Mouse (Mus musculus): ENCODE data around the gene Gm10964. TPM values are rescaled to one million over a fixed set of nuclear protein-coding genes. Genes with fewer than 3 reads are reported as not detected.

Gene Gm10964
- polyA plus RNA-seq, 1 experiment from 2014 or later, result not detected

- no peak overlapping the region for H3K27ac ChIP-seq
- no peaks in the 10 kb centered on the region for H3K9me3 ChIP-seq (replicated peaks)
- WGBS (ENCODE audit: insufficient replicate concordance), result 93% methylated on average over 7 of the region's 7 CpGs
- H3K9ac ChIP-seq, result no peak overlapping the region
- H3K27me3 ChIP-seq, result no peaks in the 10 kb centered on the region
- H3K36me3 ChIP-seq, result peaks cover 93% of the 10 kb centered on the region
- DNase-seq, result no peak
- H3K4me2 ChIP-seq, result no peak overlapping the region
- peaks cover 18% of the 10 kb centered on the region for H3K4me1 ChIP-seq (replicated peaks)
- H3K4me3 ChIP-seq (replicated peaks), result no peak overlapping the region
- no peak for ATAC-seq (ENCODE audit: low read depth)
Measured at GRCm38 (mm10) chr3:103758456-103758855, 19.3 kb downstream of the Gm10964 start.

DNA sequence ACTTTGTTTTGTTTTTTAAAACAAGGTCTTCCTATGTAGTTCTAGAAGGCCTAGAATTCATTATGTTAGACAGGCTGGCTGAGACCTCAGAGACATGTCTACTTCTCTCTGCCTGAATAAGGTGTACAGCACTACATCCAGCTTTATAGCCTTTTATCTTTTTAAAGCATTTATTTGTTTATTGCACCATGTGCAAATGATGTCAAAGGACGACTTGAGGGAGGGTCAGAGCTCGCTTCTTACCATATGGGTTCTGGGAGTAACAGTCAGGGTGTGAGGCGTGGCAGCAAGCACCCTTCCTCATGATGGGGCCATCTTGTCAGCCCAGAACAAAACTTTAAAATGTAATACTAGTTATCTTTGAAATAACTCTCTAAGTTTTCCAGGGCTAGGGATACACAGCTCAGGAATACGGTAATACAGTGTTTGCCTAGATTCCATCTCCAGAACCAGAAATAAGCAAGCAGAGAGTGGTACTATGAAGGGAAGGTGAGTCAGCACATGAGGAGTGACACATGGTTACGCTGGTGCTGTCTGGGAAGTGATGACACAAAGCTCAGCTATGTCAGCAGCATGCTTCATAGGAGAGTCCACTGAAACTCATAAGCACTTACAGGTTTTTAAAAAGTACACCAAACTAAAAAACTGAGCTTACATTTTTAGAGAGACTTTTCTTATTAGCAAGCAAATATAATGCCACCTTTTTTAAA is 20.2 kb downstream of the Gm10964 start:
- H3K27ac ChIP-seq, result no peak overlapping the region
- peaks cover 93% of the 10 kb centered on the region for H3K36me3 ChIP-seq
- no peak overlapping the region for H3K4me2 ChIP-seq
- DNase-seq (no peak), ATAC-seq (ENCODE audit: low read depth) (no peak)
- H3K9ac ChIP-seq, result no peak overlapping the region
- 82% methylated on average over 5 of the region's 5 CpGs for WGBS (ENCODE audit: insufficient replicate concordance)
- no peaks in the 10 kb centered on the region for H3K9me3 ChIP-seq (replicated peaks)
- no peaks in the 10 kb centered on the region for H3K27me3 ChIP-seq
- no peak overlapping the region for H3K4me3 ChIP-seq (replicated peaks)
- H3K4me1 ChIP-seq (replicated peaks), result peaks cover 18% of the 10 kb centered on the region

- H3K4me1 ChIP-seq (replicated peaks), result peaks cover under 1% of the 10 kb centered on the region; the same call in 1 of the 2 replicates
- H3K4me2 ChIP-seq, result no peak overlapping the region
- H3K36me3 ChIP-seq, result peaks cover 88% of the 10 kb centered on the region
- ATAC-seq (ENCODE audit: low read depth) (no peak), DNase-seq (no peak)
- H3K27me3 ChIP-seq, result no peaks in the 10 kb centered on the region
- 79% methylated on average over 3 of the region's 3 CpGs for WGBS (ENCODE audit: insufficient replicate concordance)
- H3K4me3 ChIP-seq (replicated peaks), result no peak overlapping the region
- H3K9me3 ChIP-seq (replicated peaks), result no peaks in the 10 kb centered on the region
- no peak overlapping the region for H3K9ac ChIP-seq
- no peak overlapping the region for H3K27ac ChIP-seq
Measured at GRCm38 (mm10) chr3:103766789-103767188, 27.6 kb downstream of the Gm10964 start.

DNA sequence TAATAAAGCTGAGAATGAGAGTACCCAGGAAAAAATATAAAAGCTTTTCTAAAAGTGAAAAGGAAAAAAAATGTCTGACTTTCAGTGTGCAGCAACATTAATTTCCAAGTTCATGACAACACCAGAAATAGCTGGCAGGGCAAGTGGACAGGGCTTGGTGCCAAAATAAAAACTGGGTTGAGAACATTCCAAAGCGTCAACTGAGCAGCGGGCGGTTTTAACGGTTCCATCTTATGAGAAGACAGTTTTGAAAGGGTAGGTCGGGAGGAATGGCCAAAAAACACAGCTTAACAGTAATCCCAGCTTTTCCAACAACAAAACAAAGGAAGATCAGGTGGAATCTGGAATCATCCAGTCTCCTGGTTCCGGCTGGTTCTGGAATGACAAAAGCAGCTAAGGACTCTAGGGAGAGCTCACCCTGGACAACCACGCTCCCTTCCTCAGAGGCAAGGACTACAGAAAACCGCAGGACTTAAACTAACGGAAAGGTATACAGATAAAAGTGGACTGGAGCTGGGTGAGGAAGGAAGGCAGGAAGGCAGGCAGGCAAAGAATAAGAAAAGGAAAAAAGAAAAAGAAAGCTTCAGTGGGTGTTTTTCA is 32.5 kb downstream of the Gm10964 start:
- H3K4me1 ChIP-seq (replicated peaks), result peaks cover 14% of the 10 kb centered on the region
- 86% methylated on average over 9 of the region's 9 CpGs for WGBS (ENCODE audit: insufficient replicate concordance)
- peaks cover 86% of the 10 kb centered on the region for H3K36me3 ChIP-seq
- no peaks in the 10 kb centered on the region for H3K27me3 ChIP-seq
- H3K9ac ChIP-seq, result no peak overlapping the region
- H3K27ac ChIP-seq, result no peak overlapping the region; the same call in 1 of the 2 replicates
- no peaks in the 10 kb centered on the region for H3K9me3 ChIP-seq (replicated peaks)
- DNase-seq (no peak), ATAC-seq (ENCODE audit: low read depth) (no peak)
- H3K4me2 ChIP-seq, result no peak overlapping the region
- H3K4me3 ChIP-seq (replicated peaks), result no peak overlapping the region

DNA sequence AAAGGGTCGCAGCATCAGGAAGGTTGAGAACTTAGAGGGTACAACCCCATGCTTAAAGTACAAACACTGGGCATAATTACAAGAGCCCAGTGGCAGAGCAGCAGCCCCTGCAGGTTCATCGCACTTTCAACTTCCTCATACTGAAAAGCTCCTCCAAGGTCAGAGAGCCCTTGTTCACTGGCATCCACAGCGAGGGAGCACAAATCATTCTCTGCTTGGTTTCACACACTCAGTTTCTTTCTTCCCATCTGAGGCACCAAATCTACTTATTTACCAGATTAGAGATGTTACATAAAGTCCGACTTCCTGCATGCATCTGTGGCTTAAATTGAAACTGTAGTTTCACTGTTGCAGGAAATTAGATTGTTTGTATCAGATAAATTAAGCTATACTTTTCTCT is 33.7 kb downstream of the Gm10964 start:
- Histone ChIP-seq H3K36me3 (peaks cover 89% of the 10 kb centered on the region), H3K27me3 (no peaks in the 10 kb centered on the region), H3K9me3 (replicated peaks) (no peaks in the 10 kb centered on the region), H3K4me3 (replicated peaks) (no peak overlapping the region), H3K4me1 (replicated peaks) (peaks cover 14% of the 10 kb centered on the region), H3K4me2 (no peak overlapping the region), H3K9ac (no peak overlapping the region), H3K27ac (no peak overlapping the region)
- DNase-seq (no peak), ATAC-seq (ENCODE audit: low read depth) (no peak)
- 56% methylated on average over 4 of the region's 4 CpGs for WGBS (ENCODE audit: insufficient replicate concordance)

- H3K4me2 ChIP-seq, result no peak overlapping the region
- H3K4me1 ChIP-seq (replicated peaks), result peaks cover 20% of the 10 kb centered on the region
- DNase-seq, result no peak
- H3K36me3 ChIP-seq, result peaks cover 89% of the 10 kb centered on the region
- H3K9me3 ChIP-seq (replicated peaks), result no peaks in the 10 kb centered on the region
- 77% methylated on average over 3 of the region's 3 CpGs for WGBS (ENCODE audit: insufficient replicate concordance)
- H3K27ac ChIP-seq, result no peak overlapping the region
- no peak for ATAC-seq (ENCODE audit: low read depth)
- no peak overlapping the region for H3K9ac ChIP-seq
- H3K27me3 ChIP-seq, result no peaks in the 10 kb centered on the region
- no peak overlapping the region for H3K4me3 ChIP-seq (replicated peaks)
Measured at GRCm38 (mm10) chr3:103773508-103773907, 34.3 kb downstream of the Gm10964 start.

- no peak overlapping the region for H3K4me3 ChIP-seq (replicated peaks)
- H3K4me2 ChIP-seq, result no peak overlapping the region
- H3K9me3 ChIP-seq (replicated peaks), result no peaks in the 10 kb centered on the region
- whole genome bisulfite sequencing (ENCODE audit: insufficient replicate concordance), result 95% methylated on average over 15 of the region's 15 CpGs
- ATAC-seq (ENCODE audit: low read depth), result no peak
- H3K9ac ChIP-seq, result no peak overlapping the region
- H3K27me3 ChIP-seq, result no peaks in the 10 kb centered on the region
- DNase-seq, result no peak
- peaks cover 25% of the 10 kb centered on the region for H3K4me1 ChIP-seq (replicated peaks)
- H3K36me3 ChIP-seq, result peaks cover 86% of the 10 kb centered on the region
- no peak overlapping the region for H3K27ac ChIP-seq
Measured at GRCm38 (mm10) chr3:103774009-103774408, 34.8 kb downstream of the Gm10964 start.

- DNase-seq (no peak), ATAC-seq (ENCODE audit: low read depth) (no peak)
- Histone ChIP-seq H3K4me1 (replicated peaks) (peaks cover 56% of the 10 kb centered on the region), H3K36me3 (peaks cover 49% of the 10 kb centered on the region), H3K27ac (no peak overlapping the region), H3K27me3 (no peaks in the 10 kb centered on the region), H3K9me3 (replicated peaks) (no peaks in the 10 kb centered on the region), H3K4me2 (no peak overlapping the region), H3K9ac (no peak overlapping the region), H3K4me3 (replicated peaks) (no peak overlapping the region)
- WGBS (ENCODE audit: insufficient replicate concordance), result 80% methylated on average over 11 of the region's 11 CpGs
Measured at GRCm38 (mm10) chr3:103777940-103778339, 38.8 kb downstream of the Gm10964 start.

GRCm38 (mm10) chr3:103778660-103779059 is 39.5 kb downstream of the Gm10964 start:
- no peak overlapping the region for H3K9ac ChIP-seq
- no peak overlapping the region for H3K4me3 ChIP-seq (replicated peaks)
- H3K9me3 ChIP-seq (replicated peaks), result no peaks in the 10 kb centered on the region
- H3K36me3 ChIP-seq, result peaks cover 48% of the 10 kb centered on the region
- DNase-seq, result no peak
- no peak overlapping the region for H3K4me2 ChIP-seq
- peaks cover 59% of the 10 kb centered on the region for H3K4me1 ChIP-seq (replicated peaks)
- no peaks in the 10 kb centered on the region for H3K27me3 ChIP-seq
- no peak overlapping the region for H3K27ac ChIP-seq
- ATAC-seq (ENCODE audit: low read depth), result no peak
- 67% methylated on average over 6 of the region's 6 CpGs for WGBS (ENCODE audit: insufficient replicate concordance)

GRCm38 (mm10) chr3:103779183-103779582 is 40.0 kb downstream of the Gm10964 start:
- Histone ChIP-seq H3K4me2 (no peak overlapping the region), H3K9me3 (replicated peaks) (no peaks in the 10 kb centered on the region), H3K36me3 (peaks cover 47% of the 10 kb centered on the region), H3K4me1 (replicated peaks) (peaks cover 64% of the 10 kb centered on the region), H3K27me3 (no peaks in the 10 kb centered on the region), H3K9ac (no peak overlapping the region), H3K4me3 (replicated peaks) (no peak overlapping the region), H3K27ac (peak overlapping the region; percentile 43; the same call in 1 of the 2 replicates)
- DNase-seq (no peak), ATAC-seq (ENCODE audit: low read depth) (no peak)
- 56% methylated on average over 7 of the region's 7 CpGs for WGBS (ENCODE audit: insufficient replicate concordance)

DNA sequence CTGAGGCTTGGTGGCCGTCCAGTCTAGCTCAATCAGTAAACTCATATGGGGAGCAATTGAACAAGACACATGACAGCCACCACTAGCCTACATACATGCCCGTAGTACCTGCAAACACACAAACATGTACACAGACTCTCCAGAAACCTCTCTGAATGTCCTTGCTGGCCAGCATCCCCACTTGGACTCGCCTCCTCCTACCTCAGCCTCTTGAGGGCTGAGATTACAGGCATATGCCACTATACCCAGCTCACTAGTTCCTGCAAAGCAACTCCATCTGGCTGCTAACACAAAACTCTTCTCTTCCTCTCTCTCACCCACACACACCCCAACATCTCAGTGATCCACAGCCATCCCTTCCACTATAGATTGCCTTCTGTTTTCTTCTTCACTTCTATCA is 41.1 kb downstream of the Gm10964 start:
- H3K4me3 ChIP-seq (replicated peaks), result no peak overlapping the region
- H3K27ac ChIP-seq, result no peak overlapping the region
- no peaks in the 10 kb centered on the region for H3K9me3 ChIP-seq (replicated peaks)
- H3K4me1 ChIP-seq (replicated peaks), result peaks cover 72% of the 10 kb centered on the region
- H3K4me2 ChIP-seq, result no peak overlapping the region
- DNase-seq (no peak), ATAC-seq (ENCODE audit: low read depth) (no peak)
- H3K9ac ChIP-seq, result no peak overlapping the region
- H3K27me3 ChIP-seq, result no peaks in the 10 kb centered on the region
- 75% methylated on average over 3 of the region's 3 CpGs for WGBS (ENCODE audit: insufficient replicate concordance)
- peaks cover 40% of the 10 kb centered on the region for H3K36me3 ChIP-seq

GRCm38 (mm10) chr3:103780777-103781176 is 41.6 kb downstream of the Gm10964 start:
- H3K4me1 ChIP-seq (replicated peaks), result peaks cover 76% of the 10 kb centered on the region
- DNase-seq (no peak), ATAC-seq (ENCODE audit: low read depth) (no peak)
- no peak overlapping the region for H3K4me3 ChIP-seq (replicated peaks)
- H3K36me3 ChIP-seq, result peaks cover 35% of the 10 kb centered on the region
- no peak overlapping the region for H3K4me2 ChIP-seq
- WGBS (ENCODE audit: insufficient replicate concordance), result 81% methylated on average over 5 of the region's 5 CpGs
- no peaks in the 10 kb centered on the region for H3K27me3 ChIP-seq
- H3K9me3 ChIP-seq (replicated peaks), result no peaks in the 10 kb centered on the region
- H3K27ac ChIP-seq, result no peak overlapping the region
- no peak overlapping the region for H3K9ac ChIP-seq

All from liver, embryonic 13.5 days (tissue).